Mouse (Mus musculus): ENCODE results near the gene Mcm6. TPM values are rescaled to one million over a fixed set of nuclear protein-coding genes. Genes with fewer than 3 reads are reported as not detected.

Gene Mcm6
- polyA plus RNA-seq, 1 experiment from 2014 or later: 64.6 TPM

- DNase-seq (ENCODE audit: low spot score) (no peak), ATAC-seq (ENCODE audit: low FRiP score) (no peak)
- Histone ChIP-seq H3K4me3 (replicated peaks; ENCODE audit: low read length) (no peak overlapping the region), H3K4me1 (replicated peaks; ENCODE audit: control insufficient read depth, insufficient read depth, low read length) (no peaks in the 10 kb centered on the region), H3K9ac (no peak overlapping the region), H3K36me3 (replicated peaks; ENCODE audit: control insufficient read depth, insufficient read depth) (no peaks in the 10 kb centered on the region), H3K9me3 (ENCODE audit: control insufficient read depth, low read length) (no peaks in the 10 kb centered on the region), H3K27ac (no peak overlapping the region), H3K27me3 (ENCODE audit: control insufficient read depth, insufficient read depth, low read length) (no peaks in the 10 kb centered on the region), H3K4me2 (replicated peaks) (no peak overlapping the region)
- WGBS: 85% methylated on average over 3 of the region's 3 CpGs
Measured at GRCm38 (mm10) chr1:128309043-128309442, 50.4 kb downstream of the Mcm6 start.

GRCm38 (mm10) chr1:128303900-128304299 is 55.6 kb downstream of the Mcm6 start:
- no peaks in the 10 kb centered on the region for H3K4me1 ChIP-seq (replicated peaks; ENCODE audit: control insufficient read depth, insufficient read depth, low read length)
- no peak overlapping the region for H3K9ac ChIP-seq
- peak; percentile 57; the same call in 1 of the 2 replicates for ATAC-seq (ENCODE audit: low FRiP score)
- H3K4me3 ChIP-seq (replicated peaks; ENCODE audit: low read length): no peak overlapping the region
- no peaks in the 10 kb centered on the region for H3K27me3 ChIP-seq (ENCODE audit: control insufficient read depth, insufficient read depth, low read length)
- WGBS: 77% methylated on average over 16 of the region's 16 CpGs
- peak; percentile 41 for DNase-seq (ENCODE audit: low spot score)
- H3K36me3 ChIP-seq (replicated peaks; ENCODE audit: control insufficient read depth, insufficient read depth): no peaks in the 10 kb centered on the region
- H3K9me3 ChIP-seq (ENCODE audit: control insufficient read depth, low read length): 0 out of 2 replicates have a peak, but pooled peaks cover 7% of the 10 kb centered on the region
- no peak overlapping the region for H3K4me2 ChIP-seq (replicated peaks)
- H3K27ac ChIP-seq: no peak overlapping the region

- DNase-seq (ENCODE audit: low spot score): no peak
- no peak overlapping the region for H3K27ac ChIP-seq
- H3K4me1 ChIP-seq (replicated peaks; ENCODE audit: control insufficient read depth, insufficient read depth, low read length): no peaks in the 10 kb centered on the region
- H3K9me3 ChIP-seq (ENCODE audit: control insufficient read depth, low read length): no peaks in the 10 kb centered on the region
- 72% methylated on average over 5 of the region's 5 CpGs for WGBS
- no peak overlapping the region for H3K4me3 ChIP-seq (replicated peaks; ENCODE audit: low read length)
- no peaks in the 10 kb centered on the region for H3K36me3 ChIP-seq (replicated peaks; ENCODE audit: control insufficient read depth, insufficient read depth)
- H3K27me3 ChIP-seq (ENCODE audit: control insufficient read depth, insufficient read depth, low read length): no peaks in the 10 kb centered on the region
- H3K4me2 ChIP-seq (replicated peaks): no peak overlapping the region
- ATAC-seq (ENCODE audit: low FRiP score): peak; percentile 38; the same call in 1 of the 2 replicates
- no peak overlapping the region for H3K9ac ChIP-seq
Measured at GRCm38 (mm10) chr1:128295717-128296528, 63.5 kb downstream of the Mcm6 start.

GRCm38 (mm10) chr1:128295296-128295695 is 64.2 kb downstream of the Mcm6 start:
- no peak for ATAC-seq (ENCODE audit: low FRiP score)

GRCm38 (mm10) chr1:128293524-128293923 is 65.9 kb downstream of the Mcm6 start:
- ATAC-seq (ENCODE audit: low FRiP score) (no peak), DNase-seq (ENCODE audit: low spot score) (no peak)
- no peaks in the 10 kb centered on the region for H3K36me3 ChIP-seq (replicated peaks; ENCODE audit: control insufficient read depth, insufficient read depth)
- WGBS: 88% methylated on average over 12 of the region's 12 CpGs
- H3K4me2 ChIP-seq (replicated peaks): no peak overlapping the region
- no peak overlapping the region for H3K4me3 ChIP-seq (replicated peaks; ENCODE audit: low read length)
- no peaks in the 10 kb centered on the region for H3K4me1 ChIP-seq (replicated peaks; ENCODE audit: control insufficient read depth, insufficient read depth, low read length)
- no peak overlapping the region for H3K9ac ChIP-seq
- H3K27ac ChIP-seq: no peak overlapping the region
- H3K27me3 ChIP-seq (ENCODE audit: control insufficient read depth, insufficient read depth, low read length): no peaks in the 10 kb centered on the region
- H3K9me3 ChIP-seq (ENCODE audit: control insufficient read depth, low read length): no peaks in the 10 kb centered on the region

More at GRCm38 (mm10) chr1:128295296-128295695, 64.2 kb downstream of the Mcm6 start:
- H3K27me3 ChIP-seq (ENCODE audit: control insufficient read depth, insufficient read depth, low read length): no peaks in the 10 kb centered on the region
- no peaks in the 10 kb centered on the region for H3K36me3 ChIP-seq (replicated peaks; ENCODE audit: control insufficient read depth, insufficient read depth)
- no peak overlapping the region for H3K27ac ChIP-seq
- H3K4me2 ChIP-seq (replicated peaks): no peak overlapping the region
- no peak overlapping the region for H3K9ac ChIP-seq
- no peak for DNase-seq (ENCODE audit: low spot score)
- 81% methylated on average over 8 of the region's 8 CpGs for WGBS
- H3K4me1 ChIP-seq (replicated peaks; ENCODE audit: control insufficient read depth, insufficient read depth, low read length): no peaks in the 10 kb centered on the region
- H3K9me3 ChIP-seq (ENCODE audit: control insufficient read depth, low read length): no peaks in the 10 kb centered on the region
- no peak overlapping the region for H3K4me3 ChIP-seq (replicated peaks; ENCODE audit: low read length)

- Histone ChIP-seq H3K4me2 (replicated peaks) (no peak overlapping the region), H3K27me3 (ENCODE audit: control insufficient read depth, insufficient read depth, low read length) (no peaks in the 10 kb centered on the region), H3K9ac (no peak overlapping the region), H3K27ac (no peak overlapping the region), H3K9me3 (ENCODE audit: control insufficient read depth, low read length) (no peaks in the 10 kb centered on the region), H3K4me3 (replicated peaks; ENCODE audit: low read length) (no peak overlapping the region), H3K4me1 (replicated peaks; ENCODE audit: control insufficient read depth, insufficient read depth, low read length) (no peaks in the 10 kb centered on the region), H3K36me3 (replicated peaks; ENCODE audit: control insufficient read depth, insufficient read depth) (no peaks in the 10 kb centered on the region)
- WGBS: 78% methylated on average over 5 of the region's 5 CpGs
- DNase-seq (ENCODE audit: low spot score): no peak
- no peak for ATAC-seq (ENCODE audit: low FRiP score)
Measured at GRCm38 (mm10) chr1:128290295-128290694, 69.2 kb downstream of the Mcm6 start.

- Histone ChIP-seq H3K9me3 (ENCODE audit: control insufficient read depth, low read length) (0 out of 2 replicates have a peak, but pooled peaks cover 4% of the 10 kb centered on the region), H3K9ac (no peak overlapping the region), H3K27ac (no peak overlapping the region), H3K4me2 (replicated peaks) (no peak overlapping the region), H3K27me3 (ENCODE audit: control insufficient read depth, insufficient read depth, low read length) (no peaks in the 10 kb centered on the region), H3K4me1 (replicated peaks; ENCODE audit: control insufficient read depth, insufficient read depth, low read length) (no peaks in the 10 kb centered on the region), H3K4me3 (replicated peaks; ENCODE audit: low read length) (no peak overlapping the region), H3K36me3 (replicated peaks; ENCODE audit: control insufficient read depth, insufficient read depth) (peaks cover 13% of the 10 kb centered on the region; the same call in 1 of the 2 replicates)
- DNase-seq (ENCODE audit: low spot score) (no peak), ATAC-seq (ENCODE audit: low FRiP score) (no peak)
- WGBS: 75% methylated on average over 9 of the region's 9 CpGs
Measured at GRCm38 (mm10) chr1:128285136-128285535, 74.3 kb downstream of the Mcm6 start.

GRCm38 (mm10) chr1:128284157-128284690 is 75.2 kb downstream of the Mcm6 start:
- Histone ChIP-seq H3K4me3 (replicated peaks; ENCODE audit: low read length) (no peak overlapping the region), H3K27ac (no peak overlapping the region), H3K27me3 (ENCODE audit: control insufficient read depth, insufficient read depth, low read length) (no peaks in the 10 kb centered on the region), H3K4me1 (replicated peaks; ENCODE audit: control insufficient read depth, insufficient read depth, low read length) (no peaks in the 10 kb centered on the region), H3K4me2 (replicated peaks) (no peak overlapping the region), H3K9ac (no peak overlapping the region), H3K9me3 (ENCODE audit: control insufficient read depth, low read length) (0 out of 2 replicates have a peak, but pooled peaks cover 4% of the 10 kb centered on the region), H3K36me3 (replicated peaks; ENCODE audit: control insufficient read depth, insufficient read depth) (peaks cover 22% of the 10 kb centered on the region)
- DNase-seq (ENCODE audit: low spot score): no peak
- ATAC-seq (ENCODE audit: low FRiP score): no peak
- WGBS: 91% methylated on average over 8 of the region's 8 CpGs

GRCm38 (mm10) chr1:128282924-128283323 is 76.5 kb downstream of the Mcm6 start:
- Histone ChIP-seq H3K36me3 (replicated peaks; ENCODE audit: control insufficient read depth, insufficient read depth) (peaks cover 35% of the 10 kb centered on the region), H3K4me1 (replicated peaks; ENCODE audit: control insufficient read depth, insufficient read depth, low read length) (no peaks in the 10 kb centered on the region), H3K4me2 (replicated peaks) (no peak overlapping the region), H3K27me3 (ENCODE audit: control insufficient read depth, insufficient read depth, low read length) (no peaks in the 10 kb centered on the region), H3K9me3 (ENCODE audit: control insufficient read depth, low read length) (0 out of 2 replicates have a peak, but pooled peaks cover 4% of the 10 kb centered on the region), H3K4me3 (replicated peaks; ENCODE audit: low read length) (no peak overlapping the region), H3K27ac (no peak overlapping the region), H3K9ac (no peak overlapping the region)
- WGBS: over 99% methylated on average over 3 of the region's 3 CpGs
- ATAC-seq (ENCODE audit: low FRiP score): no peak
- DNase-seq (ENCODE audit: low spot score): no peak

Data from hindbrain, embryonic 14.5 days (tissue).